Mouse (Mus musculus) gonadal fat pad, adult 2 months (tissue): Measurements from ENCODE around the gene Calml3. TPM values are rescaled to one million over a fixed set of nuclear protein-coding genes. Genes with fewer than 3 reads are reported as not detected.

Experiments used
- polyA plus RNA-seq: library from polyadenylated mRNA; depleted of rRNA; stranded (reverse); fragments of >200 nt; gene quantifications from 2 replicates; pipeline ENCODE4 v1.2.3, GENCODE M21; 2012; rRNA removed

Calml3 gene
- polyA plus RNA-seq, 1 experiment: 117 TPM

Other genes starting within 250 kb of the Calml3 start
- gene Fam208b, start 193.2 kb downstream of the Calml3 start, polyA plus RNA-seq: 4.8 and 5.0 TPM in 2 replicates
- 13.1 and 14.4 TPM in 2 replicates for gene Asb13, start 170.3 kb downstream of the Calml3 start, polyA plus RNA-seq
- not detected in 2 replicates for gene Calm4, start 33.4 kb upstream of the Calml3 start, polyA plus RNA-seq
- not detected in 2 replicates for gene Calm5, start 49.9 kb upstream of the Calml3 start, polyA plus RNA-seq
- gene Net1, start 113.9 kb upstream of the Calml3 start, polyA plus RNA-seq: 23.2 and 36.6 TPM in 2 replicates
- not detected in 2 replicates for gene Tubal3, start 114.0 kb upstream of the Calml3 start, polyA plus RNA-seq
- not detected in 2 replicates for gene Ucn3, start 141.0 kb upstream of the Calml3 start, polyA plus RNA-seq
- 1.3 and 2.0 TPM in 2 replicates for gene Akr1c14, start 244.7 kb upstream of the Calml3 start, polyA plus RNA-seq